Mouse (Mus musculus) MEL (cell line): ENCODE results near the gene Gusb.

Experiments used
- CTCF ChIP-seq, 3 experiments: IDR thresholded peaks in 2 of 3; conservative IDR thresholded peaks in 1 of 3; 2 replicates each; pipeline ENCODE4 v1.5.1; 2011 to 2012; ENCODE audit warnings: low read length in 3 of 3, low read depth in 2 of 3, mild to moderate bottlenecking in 2 of 3, improper control_type of control experiment in 1 of 3, inconsistent platforms in 1 of 3, mixed read lengths in 1 of 3, moderate library complexity in 1 of 3; ENCODE audit not compliant: control insufficient read depth in 1 of 3, insufficient read depth in 1 of 3, poor library complexity in 1 of 3, severe bottlenecking in 1 of 3
- EP300 ChIP-seq, 2 experiments: IDR thresholded peaks; 2 replicates each; pipeline ENCODE4 v1.6.1; 2011; ENCODE audit warnings: improper control_type of control experiment in 2 of 2, low read length in 2 of 2, low read depth in 1 of 2, mild to moderate bottlenecking in 1 of 2
- ETS1 ChIP-seq: IDR thresholded peaks from 2 replicates; pipeline ENCODE4 v1.6.1; 2012; ENCODE audit warnings: low read depth, mild to moderate bottlenecking, inconsistent platforms, low read length, improper control_type of control experiment, moderate library complexity
- GATA1 ChIP-seq: IDR thresholded peaks from 2 replicates; pipeline ENCODE4 v1.6.1; 2011; ENCODE audit warnings: low read depth, low read length, improper control_type of control experiment
- MAFK ChIP-seq: IDR thresholded peaks from 2 replicates; pipeline ENCODE4 v1.6.1; 2011; ENCODE audit warnings: low read depth, mild to moderate bottlenecking, low read length, improper control_type of control experiment, borderline replicate concordance
- MEF2A ChIP-seq: IDR thresholded peaks from 2 replicates; pipeline ENCODE4 v1.6.1; 2014; ENCODE audit warnings: low read depth, mild to moderate bottlenecking, inconsistent platforms, low read length, improper control_type of control experiment; ENCODE audit not compliant: poor library complexity, insufficient replicate concordance, severe bottlenecking; ENCODE audit errors: extremely low read depth
- MXI1 ChIP-seq: IDR thresholded peaks from 2 replicates; pipeline ENCODE4 v1.6.1; 2011; ENCODE audit warnings: mild to moderate bottlenecking, low read depth, low read length, improper control_type of control experiment
- NELFE ChIP-seq: IDR thresholded peaks from 2 replicates; pipeline ENCODE4 v1.6.1; 2011; ENCODE audit warnings: low read depth, low read length, improper control_type of control experiment
- POLR2A ChIP-seq, 2 experiments: IDR thresholded peaks; 2 replicates each; pipeline ENCODE4 v1.6.1; 2011 to 2012; ENCODE audit warnings: low read length in 2 of 2, mild to moderate bottlenecking in 2 of 2, control low read depth in 1 of 2, improper control_type of control experiment in 1 of 2, low read depth in 1 of 2, moderate library complexity in 1 of 2; ENCODE audit not compliant: control insufficient read depth in 1 of 2, insufficient read depth in 1 of 2, poor library complexity in 1 of 2

DNA sequence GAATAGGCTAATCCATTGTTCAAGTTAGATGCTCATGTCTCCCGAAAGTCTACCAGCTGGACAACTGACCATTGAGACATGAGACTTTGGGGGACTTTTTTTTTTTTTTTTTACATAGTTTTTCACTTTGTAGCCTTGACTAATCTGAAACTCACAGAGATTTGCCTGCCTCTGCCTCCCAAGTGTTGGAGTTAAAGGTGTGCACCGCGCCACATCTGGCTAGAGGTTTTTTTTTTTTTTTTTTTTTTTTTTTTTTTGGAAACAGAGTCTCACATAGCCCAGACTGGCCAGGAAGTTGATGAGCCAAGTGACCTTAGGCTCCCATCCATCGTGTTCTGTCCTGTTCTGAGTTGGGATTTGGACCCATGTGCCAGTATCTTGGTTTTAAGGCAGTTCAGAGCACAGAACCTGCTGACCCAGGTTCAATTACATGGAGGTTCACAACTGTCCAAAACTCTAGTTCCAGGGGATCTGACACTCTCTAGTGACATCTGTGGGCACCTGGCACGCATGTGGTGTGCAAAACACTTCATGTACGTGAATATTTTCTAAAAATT, 5.3 kb upstream of the Gusb start:
- no peak for TF ChIP-seq MEF2A
- TF ChIP-seq GATA1 = no peak
- TF ChIP-seq MXI1 = no peak
- TF ChIP-seq NELFE = no peak
- TF ChIP-seq EP300 (IDR thresholded peaks at IDR 0.05; ENCODE audit: low read depth in 1 of 2, low read length in 2 of 2) = no peak
- no peak for TF ChIP-seq CTCF (IDR thresholded peaks at IDR 0.05 in 2 of 3, conservative IDR thresholded peaks at IDR 0.05 in 1 of 3; ENCODE audit: control insufficient read depth in 1 of 3, insufficient read depth in 1 of 3, low read depth in 2 of 3, low read length in 3 of 3, poor library complexity in 1 of 3, severe bottlenecking in 1 of 3)
- TF ChIP-seq POLR2A (IDR thresholded peaks at IDR 0.05; ENCODE audit: control insufficient read depth in 1 of 2, insufficient read depth in 1 of 2, low read depth in 1 of 2, low read length in 2 of 2, poor library complexity in 1 of 2) = no peak
- no peak for TF ChIP-seq MAFK
- TF ChIP-seq ETS1 = no peak
